Mouse (Mus musculus) adrenal gland, adult 2 months (tissue): ENCODE data around the gene Hspa8. TPM values are rescaled to one million over a fixed set of nuclear protein-coding genes. Genes with fewer than 3 reads are reported as not detected.
A peak's percentile ranks its signal among the peaks of the same experiment; 100 is the strongest.

Source experiments
- DNase-seq: peaks from one replicate; pipeline ENCODE4 v3.0.0; 2021
- polyA plus RNA-seq: library from polyadenylated mRNA; depleted of rRNA; stranded (reverse); fragments of >200 nt; gene quantifications from 2 replicates; pipeline ENCODE4 v1.2.3, GENCODE M21; 2012; rRNA removed
- total RNA-seq, 2 experiments: library from RNA; stranded (reverse); gene quantifications; 2 replicates each; pipeline ENCODE4 v1.2.3; 2021

Hspa8 gene
- total and polyA plus RNA-seq, 3 experiments: 1,424 to 4,193 (median 2,267) TPM

DNA sequence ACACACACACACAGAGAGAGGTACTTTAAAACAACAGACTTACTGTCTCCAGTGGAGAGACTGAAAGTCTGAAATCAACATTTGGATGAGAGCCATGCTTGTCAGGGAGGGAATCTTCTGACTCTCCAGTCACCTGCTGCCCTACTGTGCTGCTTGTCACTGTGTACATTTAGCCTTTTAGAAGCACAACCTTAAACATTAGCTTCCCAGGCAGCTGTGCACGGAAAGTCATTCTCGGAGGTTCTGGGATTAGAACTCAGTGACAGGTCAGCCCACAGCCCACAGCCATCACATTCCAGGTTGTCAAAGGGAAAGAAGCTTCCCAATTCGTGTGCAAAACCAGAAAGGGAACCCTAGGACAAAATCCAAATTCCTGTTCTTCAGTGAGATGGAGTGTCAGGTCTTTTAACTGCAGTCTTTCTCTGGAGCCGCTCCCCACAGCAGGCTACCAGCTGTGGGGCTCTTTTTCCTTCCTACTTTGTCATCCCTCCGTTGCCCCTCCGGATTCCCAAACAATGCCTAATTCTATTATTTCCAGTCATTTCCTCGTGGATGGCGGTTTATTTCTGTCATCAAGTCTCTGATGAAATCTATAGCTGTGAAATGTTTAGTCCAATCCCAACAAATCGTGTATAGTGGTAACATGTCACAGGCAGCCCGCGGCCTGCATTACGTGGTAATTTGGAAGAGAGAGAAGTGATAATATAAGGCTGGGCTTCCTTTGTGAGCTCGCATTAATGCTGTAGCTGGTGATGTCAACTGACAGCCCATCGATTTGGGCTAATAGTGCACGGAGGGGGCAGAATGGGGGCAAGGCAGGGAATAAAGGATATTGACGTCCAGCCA, 7.5 kb downstream of the Hspa8 start:
- DNase-seq: peak; percentile 19

DNA sequence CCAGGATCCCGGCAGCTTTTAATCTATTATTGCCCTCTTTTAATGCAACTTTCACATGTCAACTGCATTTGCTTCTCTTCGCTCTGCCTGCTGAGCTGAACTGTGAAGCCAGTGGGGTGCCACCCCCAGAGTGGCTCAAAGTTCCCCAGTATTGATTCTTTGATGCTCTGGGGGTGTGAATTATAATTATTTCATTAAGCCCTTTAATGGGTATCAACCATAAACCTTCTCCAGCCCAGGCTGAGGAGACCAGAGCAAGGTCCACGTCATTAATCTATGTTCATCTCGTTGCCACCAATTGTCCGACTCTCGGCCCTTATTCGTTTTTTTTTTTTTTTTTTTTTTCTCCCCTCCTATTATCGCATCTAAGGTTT, 8.1 kb downstream of the Hspa8 start:
- DNase-seq: no peak

DNA sequence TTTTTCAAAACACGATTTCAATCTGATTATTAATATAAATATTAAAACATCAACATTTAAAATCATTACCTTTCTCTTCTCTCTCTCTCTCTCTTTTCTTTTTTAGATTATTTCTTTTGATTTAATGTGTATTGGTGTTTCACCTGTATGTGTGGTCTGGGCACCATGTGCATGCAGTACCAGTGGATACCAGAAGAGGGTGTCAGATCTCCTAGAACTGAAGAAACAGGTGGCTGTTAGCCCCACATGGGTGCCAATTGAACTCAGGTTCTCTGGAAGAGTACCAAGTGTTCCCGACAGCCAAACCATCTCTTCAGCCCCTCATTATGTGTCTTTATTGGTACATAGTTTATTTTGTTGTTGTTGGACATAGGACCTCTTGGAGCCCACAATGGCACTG, 11.1 kb downstream of the Hspa8 start:
- no peak for DNase-seq

DNA sequence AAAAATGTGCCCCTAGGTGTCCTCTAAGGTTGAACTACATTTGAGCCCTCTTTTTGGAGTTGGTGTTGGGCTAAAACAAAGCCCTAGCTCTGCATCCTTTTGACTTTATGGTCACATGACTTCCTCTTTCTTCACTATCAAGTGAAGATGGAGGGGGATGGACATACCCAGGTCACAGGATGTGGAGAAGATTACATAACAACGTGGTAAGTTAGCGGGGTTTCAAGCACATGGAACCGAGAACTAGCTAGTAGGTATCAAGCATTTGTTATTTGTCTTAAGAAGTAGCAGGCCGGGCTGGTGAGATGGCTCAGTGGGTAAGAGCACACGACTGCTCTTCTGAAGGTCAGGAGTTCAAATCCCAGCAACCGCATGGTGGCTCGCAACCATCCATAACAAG, 13.3 kb downstream of the Hspa8 start:
- no peak for DNase-seq

DNA sequence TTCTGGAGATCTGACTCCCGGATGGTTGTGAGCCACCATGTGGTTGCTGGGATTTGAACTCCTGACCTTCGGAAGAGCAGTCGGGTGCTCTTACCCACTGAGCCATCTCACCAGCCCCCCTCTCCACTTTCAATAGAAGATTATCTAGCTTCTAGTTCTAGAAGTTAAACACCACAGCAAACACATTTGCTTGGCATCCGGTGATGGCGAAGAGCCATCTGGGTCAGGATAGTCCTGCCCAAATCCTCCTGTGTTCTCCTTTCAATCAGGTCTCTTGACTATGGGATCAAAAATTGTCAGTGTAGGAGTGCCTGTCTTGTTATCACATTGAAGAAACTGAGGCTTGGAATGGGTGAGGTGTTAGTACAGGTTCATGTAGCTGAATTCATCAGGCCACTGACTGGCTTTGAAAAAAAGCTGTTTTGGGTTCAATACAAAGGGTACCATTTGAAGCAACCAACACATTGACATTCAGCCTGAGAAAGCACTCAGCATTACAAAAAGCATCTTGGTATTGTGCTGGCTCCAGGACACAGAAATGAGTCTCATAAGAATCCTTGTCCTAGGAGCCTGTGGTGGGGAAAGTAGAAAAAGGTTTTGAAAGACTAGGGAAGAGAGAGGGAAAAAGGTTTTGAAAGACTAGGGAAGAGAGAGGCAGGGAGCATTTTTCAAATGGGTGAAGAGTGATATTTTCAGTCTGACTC, 16.7 kb downstream of the Hspa8 start:
- DNase-seq: no peak

DNA sequence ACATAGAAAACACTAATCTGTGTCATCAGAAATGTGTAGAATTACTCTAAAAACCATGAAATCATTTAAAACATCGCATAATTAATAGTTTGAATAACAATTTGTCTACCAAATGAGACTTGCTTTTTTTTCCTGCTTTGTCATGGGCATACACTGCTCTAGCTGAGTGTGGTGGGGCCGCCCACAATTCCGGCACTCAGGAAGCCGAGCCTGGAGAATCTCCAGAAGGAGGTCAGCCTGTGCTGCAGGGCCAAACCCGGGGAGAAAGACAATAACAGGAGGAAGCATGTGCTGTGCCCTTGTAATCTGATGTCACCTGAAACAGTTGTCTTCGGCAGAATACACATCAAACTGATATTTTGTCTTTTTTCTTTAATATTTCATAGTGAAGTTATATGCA, 24.8 kb downstream of the Hspa8 start:
- DNase-seq: no peak

DNA sequence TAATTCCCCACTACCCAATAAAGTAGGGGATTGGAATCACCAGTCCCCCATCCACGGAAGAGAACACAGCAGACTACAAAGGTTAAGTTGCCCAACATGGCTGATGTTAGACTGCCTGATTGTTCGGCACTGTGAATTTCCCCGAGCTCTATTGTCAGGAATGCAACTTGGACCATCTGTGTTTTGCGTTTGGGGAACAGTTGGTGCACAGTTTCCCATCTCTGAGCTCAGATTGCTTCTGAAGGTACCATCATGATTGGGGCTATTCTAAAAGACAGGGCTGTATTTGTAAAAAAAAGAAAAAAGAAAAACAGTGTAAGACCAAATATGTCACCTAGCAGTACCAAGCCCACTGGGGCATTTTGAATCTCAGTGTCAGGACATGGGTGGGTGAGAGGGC, 26.6 kb downstream of the Hspa8 start:
- no peak for DNase-seq

DNA sequence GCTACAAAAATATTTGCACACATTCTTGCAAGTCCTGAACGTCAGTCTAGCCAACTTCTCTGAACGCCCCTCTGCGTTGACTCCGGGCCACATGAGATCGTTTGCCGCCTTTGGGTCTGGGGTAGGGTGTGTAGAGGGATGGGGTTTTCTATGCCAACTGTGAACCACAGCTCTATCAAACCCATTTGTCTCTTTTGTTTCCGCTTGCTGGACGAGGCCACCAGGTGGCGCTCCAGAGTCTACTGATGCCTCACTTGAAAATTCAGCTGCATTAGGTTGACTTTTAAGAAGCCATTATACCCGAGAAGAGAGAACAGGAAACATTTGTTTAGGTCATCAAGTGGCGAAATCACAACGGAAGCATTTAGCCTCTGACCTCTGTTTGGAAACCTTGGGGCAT, 33.8 kb downstream of the Hspa8 start:
- DNase-seq: peak; percentile 60

DNA sequence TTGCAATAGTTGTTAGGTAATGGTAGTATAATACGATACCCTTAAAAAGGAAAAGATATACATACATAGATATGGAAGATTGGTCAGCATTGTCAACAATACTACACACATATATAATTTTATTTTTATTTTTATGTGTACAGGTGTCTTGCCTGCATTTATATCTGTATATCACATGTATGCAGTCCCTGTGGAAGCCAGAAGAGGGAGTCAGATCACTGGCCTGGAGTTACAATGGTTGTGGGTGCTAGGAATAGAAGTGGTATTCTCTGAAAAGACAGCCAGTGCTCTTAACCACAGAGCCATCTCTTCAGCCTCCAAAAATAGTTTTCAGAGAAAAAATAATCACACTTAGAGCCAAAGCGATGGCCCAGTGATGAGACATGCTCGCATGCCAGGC, 35.9 kb downstream of the Hspa8 start:
- DNase-seq: no peak

DNA sequence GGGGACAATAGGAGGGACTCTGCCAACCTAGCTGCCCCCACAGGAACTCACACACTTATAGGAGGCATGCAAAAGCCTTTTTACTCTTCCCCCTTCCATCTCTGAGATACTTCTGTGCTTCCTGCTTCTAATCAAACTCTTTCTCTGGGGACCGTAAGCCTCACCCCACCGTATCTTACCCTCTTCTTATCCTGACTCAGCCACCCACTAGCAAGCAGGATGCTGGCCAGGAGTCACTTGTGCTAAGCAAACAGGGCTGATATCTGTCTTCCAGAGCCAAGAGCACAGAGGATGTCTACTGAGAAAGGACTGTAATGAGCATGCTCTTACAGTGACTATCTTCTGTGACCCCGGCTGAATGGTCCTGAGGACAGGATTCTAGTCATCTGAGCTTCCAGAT, 38.9 kb downstream of the Hspa8 start:
- no peak for DNase-seq

DNA sequence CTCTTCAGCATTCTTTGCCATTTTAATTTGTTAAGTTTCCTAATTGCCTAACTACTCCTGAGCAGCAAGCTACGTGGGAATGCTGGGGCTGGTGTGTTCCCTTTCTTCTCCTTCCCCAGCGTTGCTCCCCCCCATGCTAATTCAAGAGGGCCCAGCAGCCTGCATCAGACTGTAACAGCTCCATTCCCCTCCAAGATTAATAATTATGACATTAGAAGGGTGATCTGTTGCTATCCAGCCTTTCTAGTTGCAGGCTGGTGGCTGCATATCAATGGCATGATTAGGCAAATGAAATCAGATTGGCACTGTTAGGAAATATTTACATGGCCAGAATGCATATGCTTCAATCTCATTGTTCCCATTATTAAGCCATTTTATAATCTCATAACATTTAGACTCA, 50.7 kb downstream of the Hspa8 start:
- DNase-seq: no peak

DNA sequence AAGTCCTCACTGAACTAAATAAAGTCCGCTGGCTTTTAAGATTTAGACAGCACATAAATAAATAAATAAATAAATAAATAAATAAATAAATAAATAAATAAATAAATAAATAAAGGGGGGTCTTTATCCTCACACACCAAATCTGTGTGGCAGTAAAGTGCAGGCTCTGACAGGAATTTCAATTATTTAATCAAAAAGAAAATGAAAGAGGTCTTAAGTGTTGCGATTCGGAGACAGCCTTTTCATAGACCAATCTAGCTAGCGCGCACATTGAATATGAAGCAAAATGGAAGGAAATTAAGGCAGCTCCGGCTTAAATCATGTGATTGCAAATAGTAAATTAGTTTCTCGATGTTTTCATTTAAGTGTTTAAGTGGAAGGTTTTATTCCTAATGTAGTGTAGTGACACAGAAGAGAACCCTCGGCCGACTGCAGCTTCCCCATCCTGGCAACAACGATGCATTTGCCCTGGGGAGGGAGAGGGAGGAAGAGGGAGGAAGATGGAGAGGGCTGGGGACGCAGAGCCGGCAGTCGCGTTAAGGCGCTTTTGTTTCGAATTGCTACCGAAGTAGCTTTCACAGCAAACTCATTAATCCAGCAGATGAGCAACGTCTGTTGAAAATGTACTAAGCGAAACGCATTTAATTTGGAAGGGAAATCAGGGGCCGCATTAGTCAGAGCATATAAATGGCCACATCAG, 57.8 kb downstream of the Hspa8 start:
- DNase-seq: no peak

DNA sequence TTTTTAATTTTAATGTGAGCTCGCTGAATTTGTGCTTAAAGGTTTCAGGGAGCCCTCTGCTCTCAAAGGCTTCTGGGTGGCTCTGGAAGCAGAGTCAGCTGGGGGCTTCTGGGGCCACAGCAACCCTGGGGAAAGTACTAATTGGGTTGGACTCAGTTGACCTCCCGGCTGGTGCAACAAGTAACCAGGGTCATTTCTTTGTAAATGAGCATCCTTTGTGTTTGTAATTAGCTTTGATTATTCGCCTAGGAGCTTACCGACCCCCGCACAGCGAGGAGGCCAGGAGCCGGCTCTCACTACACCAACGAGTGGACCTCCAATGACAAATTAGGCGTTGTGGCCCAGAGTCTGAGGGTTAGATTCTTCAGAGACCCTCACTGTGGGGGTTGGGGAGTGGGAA, 58.4 kb downstream of the Hspa8 start:
- no peak for DNase-seq

Other genes with a start within 250 kb of the Hspa8 start
- not detected for gene Gm21915, start 130.4 kb upstream of the Hspa8 start, total RNA-seq
- not detected in 2 replicates for gene Gm21915, start 130.4 kb upstream of the Hspa8 start, polyA plus RNA-seq
- gene Clmp, start 115.0 kb upstream of the Hspa8 start, total RNA-seq: 1 to 10 TPM; 6.3 TPM
- gene Clmp, start 115.0 kb upstream of the Hspa8 start, polyA plus RNA-seq: 25.4 and 29.5 TPM in 2 replicates
- gene Bsx, start 73.1 kb downstream of the Hspa8 start, total RNA-seq: not detected
- gene Bsx, start 73.1 kb downstream of the Hspa8 start, polyA plus RNA-seq: 0.08 TPM in 1 of 2 replicates, not detected in the other
- gene Jhy, start 163.1 kb downstream of the Hspa8 start, total RNA-seq: not detected
- gene Jhy, start 163.1 kb downstream of the Hspa8 start, polyA plus RNA-seq: not detected in 2 replicates
- not detected for gene Crtam, start 203.6 kb downstream of the Hspa8 start, total RNA-seq
- 0.02 TPM in 1 of 2 replicates, not detected in the other for gene Crtam, start 203.6 kb downstream of the Hspa8 start, polyA plus RNA-seq